9 mouse cellular contexts compared by ENCODE assay signal in the genomic region with DNA sequence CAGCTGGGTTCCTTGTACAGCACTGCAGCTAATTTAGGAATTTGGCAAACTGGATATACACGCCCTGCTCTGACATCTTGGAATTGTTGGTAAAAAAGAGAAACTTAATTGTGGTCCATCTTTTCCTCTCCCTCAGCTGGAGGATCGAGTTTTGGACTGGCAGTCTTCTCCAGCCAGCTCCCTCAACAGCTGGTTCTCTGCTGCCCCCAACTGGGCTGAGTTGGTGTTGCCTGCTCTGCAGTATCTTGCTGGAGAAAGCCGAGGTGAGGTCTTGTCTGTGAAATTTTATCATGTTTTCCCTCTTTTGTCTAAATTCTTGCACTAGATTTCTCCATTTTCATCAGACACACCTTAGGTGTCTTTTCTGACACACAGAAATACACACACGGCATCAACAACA. TPM values are rescaled to one million over a fixed set of nuclear protein-coding genes. Genes with fewer than 3 reads are reported as not detected.
A peak's percentile ranks its signal among the peaks of the same experiment; 100 is the strongest.
DNase-seq lines count a peak whose midpoint lies in the region; ATAC-seq and TF ChIP-seq lines count a peak whose summit lies in the region.
"Had no signal": no experiment of that assay in that cellular context is flagged by ENCODE, and none has a peak within 500 bp of the region (broad histone marks: within the 10 kb centered on the region; RNA-seq: fewer than 3 reads in every experiment).

No protein-coding gene starts in this region.

- peak; percentile 58; the same call in 1 of the 2 replicates for ATAC-seq in forebrain, postnatal 0 days
- no peak for ATAC-seq in forebrain, embryonic 12.5 days (ENCODE audit: low FRiP score)
- ATAC-seq in megakaryocyte, adult 5-6 weeks (ENCODE audit: poor library complexity, severe bottlenecking) = peak; percentile 84

- H3K4me1 ChIP-seq in forebrain, postnatal 0 days (ENCODE audit: insufficient read depth) = no peaks in the 10 kb centered on the region
- no peaks in the 10 kb centered on the region for H3K4me1 ChIP-seq in forebrain, embryonic 12.5 days
- H3K4me1 ChIP-seq: lung, embryonic 15.5 days had no signal

- 52% methylated on average over 4 of the region's 4 CpGs for WGBS in forebrain, postnatal 0 days
- WGBS in forebrain, embryonic 12.5 days = 61% methylated on average over 4 of the region's 4 CpGs

- H3K36me3 ChIP-seq in forebrain, postnatal 0 days (ENCODE audit: insufficient read depth) = peaks cover 92% of the 10 kb centered on the region
- peaks cover 98% of the 10 kb centered on the region for H3K36me3 ChIP-seq in forebrain, embryonic 12.5 days (replicated peaks)

- H3K4me2 ChIP-seq in forebrain, postnatal 0 days (ENCODE audit: low read depth) = no peak overlapping the region
- H3K4me2 ChIP-seq in forebrain, embryonic 12.5 days = no peak overlapping the region
- H3K4me2 ChIP-seq: lung, embryonic 15.5 days had no signal

- no peak overlapping the region for H3K9ac ChIP-seq in forebrain, postnatal 0 days
- no peak overlapping the region for H3K9ac ChIP-seq in forebrain, embryonic 12.5 days
- H3K9ac ChIP-seq: lung, embryonic 15.5 days had no signal

- H3K27ac ChIP-seq in forebrain, postnatal 0 days (ENCODE audit: low read depth, low read length) = no peak overlapping the region
- no peak overlapping the region for H3K27ac ChIP-seq in forebrain, embryonic 12.5 days
- H3K27ac ChIP-seq: lung, embryonic 15.5 days had no signal

- no peaks in the 10 kb centered on the region for H3K27me3 ChIP-seq in forebrain, postnatal 0 days (ENCODE audit: insufficient read depth, low read length)
- no peaks in the 10 kb centered on the region for H3K27me3 ChIP-seq in forebrain, embryonic 12.5 days
- H3K27me3 ChIP-seq: lung, embryonic 15.5 days had no signal

- H3K9me3 ChIP-seq in forebrain, postnatal 0 days (ENCODE audit: low read length) = no peaks in the 10 kb centered on the region
- H3K9me3 ChIP-seq in forebrain, embryonic 12.5 days = no peaks in the 10 kb centered on the region
- H3K9me3 ChIP-seq: lung, embryonic 15.5 days had no signal

- peak; percentile 75 for DNase-seq in forebrain, postnatal 0 days
- DNase-seq in CD4-positive, CD25-positive, alpha-beta regulatory T cell, adult 2 months (ENCODE audit: low read depth, low spot score) = peak; percentile 79
- peak; percentile 73 for DNase-seq in brain, adult 2 months (ENCODE audit: low read depth, low spot score)
- peak; percentile 46 for DNase-seq in forelimb bud, embryonic 11.5 days (ENCODE audit: low read depth, low spot score)
- DNase-seq in layer of hippocampus, postnatal 10 days (ENCODE audit: low spot score in 2 of 2) = peak; percentile 81 to 83
- DNase-seq in spleen, postnatal 36 days (ENCODE audit: low spot score in 2 of 2) = peak; percentile 39 to 44

- no peak overlapping the region for H3K4me3 ChIP-seq in forebrain, postnatal 0 days (ENCODE audit: low read depth, low read length)
- H3K4me3 ChIP-seq in forebrain, embryonic 12.5 days (replicated peaks) = no peak overlapping the region
- H3K4me3 ChIP-seq: lung, embryonic 15.5 days had no signal

- peak; percentile 81 for TF ChIP-seq CTCF in forebrain, postnatal 0 days (IDR thresholded peaks at IDR 0.05; ENCODE audit: low read depth)

RNA-seq across cellular contexts. Expression of gene Nfrkb, which starts 14.4 kb away (rescaled TPM):
- total RNA-seq in forebrain, postnatal 0 days (2014; rRNA removed) = 30.9 and 46.8 TPM in 2 replicates
- 13.7 and 22.0 TPM in 2 replicates for polyA plus RNA-seq in forebrain, postnatal 0 days (2015; fragmentation: Nextera tagmentation; extraction: Ambion mirVana)
- polyA plus RNA-seq in forebrain, embryonic 12.5 days (2016; fragmentation: Nextera tagmentation; extraction: Ambion mirVana) = 30.7 and 32.4 TPM in 2 replicates
- 10 to 100 TPM; 35.5 to 38.3 TPM for total RNA-seq in layer of hippocampus, postnatal 10 days (2021)
- 12.9 and 14.5 TPM in 2 replicates for total RNA-seq in megakaryocyte, adult 5-6 weeks (2015)
- total RNA-seq in megakaryocyte, adult 5-6 weeks (2017) = 13.5 and 17.1 TPM in 2 replicates
